Mouse (Mus musculus) forebrain, embryonic 11.5 days (tissue): Measurements from ENCODE around the gene Celf2. TPM values are rescaled to one million over a fixed set of nuclear protein-coding genes. Genes with fewer than 3 reads are reported as not detected.
A peak's percentile ranks its signal among the peaks of the same experiment; 100 is the strongest.

Source experiments
- ATAC-seq: fragments of 200-750 bp; cut with Nextera tagmentation; replicated peaks from 2 replicates; pipeline ENCODE4 v1.8.0; 2017; ENCODE audit warnings: moderate TSS enrichment; ENCODE audit not compliant: low FRiP score
- DNase-seq: peaks from one replicate; pipeline ENCODE4 v3.0.0-alpha.2; 2017; ENCODE audit warnings: low spot score
- H3K27ac ChIP-seq: fragments of 300-500 bp; sonication (generic); 2 replicates; pipeline ENCODE4 v1.5.1; 2014; ENCODE audit warnings: low read depth, low read length
- H3K27me3 ChIP-seq: fragments of 300-500 bp; sonication (generic); 2 replicates; pipeline ENCODE4 v1.6.1; 2014; ENCODE audit warnings: mild to moderate bottlenecking, low read length, mixed read lengths; ENCODE audit not compliant: control insufficient read depth, insufficient read depth
- H3K36me3 ChIP-seq: fragments of 300-500 bp; sonication (generic); 2 replicates; pipeline ENCODE4 v1.6.1; 2014; ENCODE audit warnings: mild to moderate bottlenecking, low read length, moderate library complexity, mixed read lengths; ENCODE audit not compliant: control insufficient read depth, insufficient read depth
- H3K4me1 ChIP-seq: fragments of 300-500 bp; sonication (generic); replicated peaks from 2 replicates; pipeline ENCODE4 v1.6.1; 2014; ENCODE audit warnings: low read length, mixed read lengths; ENCODE audit not compliant: control insufficient read depth, insufficient read depth
- H3K4me2 ChIP-seq: fragments of 300-500 bp; sonication (generic); 2 replicates; pipeline ENCODE4 v1.6.1; 2014; ENCODE audit warnings: low read depth, mild to moderate bottlenecking, low read length, moderate library complexity, mixed read lengths; ENCODE audit not compliant: severe bottlenecking
- H3K4me3 ChIP-seq: fragments of 300-500 bp; sonication (generic); 2 replicates; pipeline ENCODE4 v1.5.1; 2014; ENCODE audit warnings: low read depth, low read length
- H3K9ac ChIP-seq: fragments of 300-500 bp; sonication (generic); 2 replicates; pipeline ENCODE4 v1.6.1; 2014; ENCODE audit warnings: low read length
- H3K9me3 ChIP-seq: fragments of 300-500 bp; sonication (generic); 2 replicates; pipeline ENCODE4 v1.6.1; 2016; ENCODE audit warnings: low read length, mixed read lengths; ENCODE audit not compliant: control insufficient read depth
- WGBS: fragments of 180-500 bp; shearing (Covaris S2); extraction: QIAGEN DNeasy Blood & Tissue Kit; methylation state at CpG from one replicate; pipeline ENCODE4 v1.1.7; 2014; 5-methylcytosine and 5-hydroxymethylcytosine counted together
- polyA plus RNA-seq: library from polyadenylated mRNA; unstranded; fragments of >200 nt; fragmentation: Nextera tagmentation; extraction: Ambion mirVana; gene quantifications from 2 replicates; pipeline ENCODE4 v1.2.1, GENCODE M21; 2014

The Celf2 gene
- polyA plus RNA-seq, 1 experiment from 2014 or later: 116 TPM

GRCm38 (mm10) chr2:6903251-6903763, 606.1 kb downstream of the Celf2 start:
- Histone ChIP-seq H3K27ac (no peak overlapping the region), H3K4me3 (no peak overlapping the region), H3K9me3 (no peaks in the 10 kb centered on the region), H3K9ac (no peak overlapping the region), H3K4me2 (no peak overlapping the region), H3K4me1 (peaks cover 2% of the 10 kb centered on the region; the same call in 1 of the 2 replicates), H3K36me3 (no peaks in the 10 kb centered on the region), H3K27me3 (no peaks in the 10 kb centered on the region)
- no peak for DNase-seq
- peak; percentile 93 for ATAC-seq
- WGBS: 11% methylated on average over 4 of the region's 4 CpGs

DNA sequence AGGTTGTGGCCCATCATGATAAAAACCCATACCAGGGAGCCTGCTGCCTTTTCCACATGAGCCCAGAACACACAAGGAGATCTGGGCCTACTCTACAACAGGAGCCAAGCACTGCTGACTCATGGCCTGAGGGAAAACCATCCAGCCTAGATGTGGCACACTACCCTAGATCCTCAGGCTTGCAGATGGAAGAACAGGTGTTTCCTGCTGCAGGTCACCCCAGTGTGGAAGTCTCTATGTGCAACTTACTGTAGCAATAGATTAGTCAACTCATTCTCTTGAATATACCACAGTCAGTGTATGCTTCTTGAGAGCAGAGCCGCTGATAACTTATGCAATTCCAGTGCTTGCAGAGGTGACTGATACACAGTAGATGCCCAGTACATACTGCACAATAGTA, 612.5 kb downstream of the Celf2 start:
- Histone ChIP-seq H3K9ac (no peak overlapping the region), H3K4me3 (no peak overlapping the region), H3K36me3 (no peaks in the 10 kb centered on the region), H3K4me2 (no peak overlapping the region), H3K9me3 (no peaks in the 10 kb centered on the region), H3K4me1 (no peaks in the 10 kb centered on the region), H3K27ac (no peak overlapping the region), H3K27me3 (no peaks in the 10 kb centered on the region)
- WGBS: 89% methylated on average over 1 of the region's 1 CpGs
- ATAC-seq (no peak), DNase-seq (no peak)

DNA sequence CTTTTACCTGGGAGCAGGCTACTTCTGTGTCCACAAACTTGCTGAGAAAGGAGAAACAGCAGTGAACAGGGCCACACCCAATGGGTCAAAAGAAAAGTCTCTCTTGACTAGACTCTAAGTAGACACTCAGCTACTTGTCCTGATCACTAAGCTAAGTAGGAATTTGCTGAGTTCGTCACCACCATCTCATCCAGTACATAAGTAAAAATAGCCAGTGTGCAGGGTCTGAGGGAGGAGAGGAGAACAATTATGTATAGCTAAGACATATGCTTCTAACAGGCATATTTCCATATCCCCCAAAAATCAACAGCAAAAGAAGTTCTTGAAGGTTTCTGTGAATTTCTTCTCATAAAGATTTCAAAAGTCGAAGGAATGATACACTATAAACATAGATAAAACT, 615.8 kb downstream of the Celf2 start:
- Histone ChIP-seq H3K36me3 (no peaks in the 10 kb centered on the region), H3K4me2 (no peak overlapping the region), H3K27ac (no peak overlapping the region), H3K9me3 (no peaks in the 10 kb centered on the region), H3K9ac (no peak overlapping the region), H3K4me1 (no peaks in the 10 kb centered on the region), H3K4me3 (no peak overlapping the region), H3K27me3 (no peaks in the 10 kb centered on the region)
- no peak for ATAC-seq
- no peak for DNase-seq
- WGBS: 87% methylated on average over 2 of the region's 2 CpGs

DNA sequence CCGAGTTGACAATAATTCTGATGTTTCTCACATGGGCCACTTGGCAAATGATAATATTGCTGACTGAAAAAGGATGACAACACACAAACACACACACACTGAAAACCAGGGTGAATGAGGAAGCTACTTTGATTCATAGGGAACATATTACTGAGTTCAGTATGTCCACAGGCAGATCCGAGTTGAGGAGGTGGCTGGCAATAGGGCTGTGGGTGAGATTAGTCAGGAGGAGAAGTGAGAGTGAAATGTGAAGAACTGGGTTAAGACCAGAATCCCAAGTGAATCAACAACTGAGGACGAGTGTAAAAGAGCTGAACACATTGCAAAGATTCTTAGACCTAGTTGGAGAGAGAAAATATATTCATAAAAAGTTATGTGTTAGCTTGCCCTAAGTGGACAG, 616.3 kb downstream of the Celf2 start:
- H3K9ac ChIP-seq: no peak overlapping the region
- H3K4me3 ChIP-seq: no peak overlapping the region
- ATAC-seq: no peak
- H3K4me2 ChIP-seq: no peak overlapping the region
- no peaks in the 10 kb centered on the region for H3K27me3 ChIP-seq
- no peaks in the 10 kb centered on the region for H3K36me3 ChIP-seq
- no peaks in the 10 kb centered on the region for H3K9me3 ChIP-seq
- no peak overlapping the region for H3K27ac ChIP-seq
- no peaks in the 10 kb centered on the region for H3K4me1 ChIP-seq
- 85% methylated on average over 3 of the region's 3 CpGs for WGBS
- DNase-seq: no peak

DNA sequence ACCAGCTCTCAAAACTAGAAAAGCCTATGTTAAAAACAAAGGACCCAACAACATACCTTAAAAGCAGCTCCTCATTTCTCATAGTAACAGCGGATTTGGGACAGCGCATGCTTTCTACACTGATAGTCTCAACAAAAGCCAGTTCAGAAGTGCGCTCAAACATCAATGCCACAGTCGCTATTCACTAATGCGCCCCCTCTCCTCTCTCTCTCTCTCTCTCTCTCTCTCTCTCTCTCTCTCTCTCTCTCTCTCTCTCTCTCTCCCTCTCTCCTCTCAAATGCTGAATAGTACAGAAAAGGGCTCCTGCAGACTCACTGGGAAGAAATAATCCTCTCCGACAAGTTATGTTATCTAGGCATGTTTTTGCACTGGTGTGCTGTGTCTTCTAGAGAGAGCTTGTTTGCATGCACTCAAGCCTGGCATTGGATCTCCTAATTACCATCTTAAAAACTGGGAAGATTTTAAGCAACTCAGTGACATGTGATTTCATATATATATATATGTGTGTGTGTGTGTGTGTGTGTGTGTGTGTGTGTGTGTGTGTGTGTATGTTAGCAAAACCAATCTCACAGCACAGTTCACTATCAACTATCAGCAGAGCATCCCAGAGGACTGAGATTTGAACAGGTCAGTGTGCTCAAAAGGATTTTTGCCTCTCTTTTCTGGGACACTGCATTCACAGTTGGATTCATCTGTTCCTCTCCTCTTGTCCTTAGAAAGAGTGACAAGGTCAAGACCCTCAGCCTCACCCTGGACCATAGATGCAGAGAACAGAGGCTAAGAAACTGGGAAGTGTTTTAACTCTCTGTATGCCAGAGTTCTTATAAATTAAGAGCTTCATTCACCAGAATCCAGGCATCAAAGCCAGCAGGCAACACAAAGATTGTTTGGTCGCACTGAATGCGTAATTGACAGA, 624.3 kb downstream of the Celf2 start:
- Histone ChIP-seq H3K4me3 (peak overlapping the region; percentile 50), H3K4me2 (peak overlapping the region; percentile 65), H3K4me1 (peaks cover 4% of the 10 kb centered on the region; the same call in 1 of the 2 replicates), H3K27ac (peak overlapping the region; percentile 92), H3K27me3 (no peaks in the 10 kb centered on the region), H3K9ac (peak overlapping the region; percentile 72), H3K9me3 (no peaks in the 10 kb centered on the region), H3K36me3 (no peaks in the 10 kb centered on the region)
- ATAC-seq (peak; percentile 74), DNase-seq (no peak)
- WGBS: 19% methylated on average over 8 of the region's 8 CpGs

GRCm38 (mm10) chr2:6883996-6884795, 625.2 kb downstream of the Celf2 start:
- 27% methylated on average over 13 of the region's 13 CpGs for WGBS

GRCm38 (mm10) chr2:6882236-6882885, 627.0 kb downstream of the Celf2 start:
- Histone ChIP-seq H3K36me3 (no peaks in the 10 kb centered on the region), H3K4me2 (peak overlapping the region; percentile 31), H3K27ac (no peak overlapping the region), H3K9ac (no peak overlapping the region), H3K9me3 (no peaks in the 10 kb centered on the region; the same call in 1 of the 2 replicates), H3K4me1 (peaks cover 4% of the 10 kb centered on the region; the same call in 1 of the 2 replicates), H3K27me3 (no peaks in the 10 kb centered on the region), H3K4me3 (peak overlapping the region; percentile 12)
- ATAC-seq (no peak), DNase-seq (no peak)
- 49% methylated on average over 6 of the region's 6 CpGs for WGBS

More at GRCm38 (mm10) chr2:6883996-6884795, 625.2 kb downstream of the Celf2 start:
- Histone ChIP-seq H3K4me1 (peaks cover 4% of the 10 kb centered on the region; the same call in 1 of the 2 replicates), H3K27ac (peak overlapping the region; percentile 92), H3K27me3 (no peaks in the 10 kb centered on the region), H3K9me3 (no peaks in the 10 kb centered on the region; the same call in 1 of the 2 replicates), H3K4me3 (peak overlapping the region; percentile 50), H3K4me2 (peak overlapping the region; percentile 65), H3K36me3 (no peaks in the 10 kb centered on the region), H3K9ac (peak overlapping the region; percentile 72)
- DNase-seq (no peak), ATAC-seq (no peak)
